Mouse (Mus musculus) hindbrain, embryonic 14.5 days (tissue): ENCODE measurements around the gene Rnf2. TPM values are rescaled to one million over a fixed set of nuclear protein-coding genes. Genes with fewer than 3 reads are reported as not detected.
A peak's percentile ranks its signal among the peaks of the same experiment; 100 is the strongest.

Source experiments
- ATAC-seq: fragments of 200-750 bp; cut with Nextera tagmentation; 2 replicates; pipeline ENCODE4 v1.8.0; 2017; ENCODE audit warnings: moderate number of reproducible peaks, mild to moderate bottlenecking, moderate TSS enrichment, moderate library complexity; ENCODE audit not compliant: low FRiP score
- DNase-seq: peaks from one replicate; pipeline ENCODE4 v3.0.0-alpha.2; 2015; ENCODE audit warnings: low spot score
- H3K27ac ChIP-seq: fragments of 300-500 bp; sonication (generic); 2 replicates; pipeline ENCODE4 v1.5.1; 2014; ENCODE audit warnings: mild to moderate bottlenecking, moderate library complexity
- H3K27me3 ChIP-seq: fragments of 300-500 bp; sonication (generic); 2 replicates; pipeline ENCODE4 v1.6.1; 2014; ENCODE audit warnings: mild to moderate bottlenecking, low read length, mixed read lengths; ENCODE audit not compliant: control insufficient read depth, insufficient read depth
- H3K36me3 ChIP-seq: fragments of 300-500 bp; sonication (generic); replicated peaks from 2 replicates; pipeline ENCODE4 v1.6.1; 2014; ENCODE audit not compliant: control insufficient read depth, insufficient read depth
- H3K4me1 ChIP-seq: fragments of 300-500 bp; sonication (generic); replicated peaks from 2 replicates; pipeline ENCODE4 v1.6.1; 2014; ENCODE audit warnings: antibody characterized with exemption, low read length, mixed read lengths; ENCODE audit not compliant: control insufficient read depth, insufficient read depth
- H3K4me2 ChIP-seq: fragments of 300-500 bp; sonication (generic); replicated peaks from 2 replicates; pipeline ENCODE4 v1.6.1; 2014; ENCODE audit warnings: mild to moderate bottlenecking, moderate library complexity
- H3K4me3 ChIP-seq: fragments of 300-500 bp; sonication (generic); replicated peaks from 2 replicates; pipeline ENCODE4 v1.5.1; 2014; ENCODE audit warnings: mild to moderate bottlenecking, low read length
- H3K9ac ChIP-seq: fragments of 300-500 bp; sonication (generic); 2 replicates; pipeline ENCODE4 v1.6.1; 2014
- H3K9me3 ChIP-seq: fragments of 300-500 bp; sonication (generic); 2 replicates; pipeline ENCODE4 v1.6.1; 2016; ENCODE audit warnings: low read length; ENCODE audit not compliant: control insufficient read depth
- WGBS: fragments of 180-500 bp; shearing (Covaris S2); extraction: QIAGEN DNeasy Blood & Tissue Kit; methylation state at CpG from one replicate; pipeline ENCODE4 v1.1.7; 2014; 5-methylcytosine and 5-hydroxymethylcytosine counted together
- polyA plus RNA-seq: library from polyadenylated mRNA; unstranded; fragments of >200 nt; fragmentation: Nextera tagmentation; extraction: Ambion mirVana; gene quantifications from 2 replicates; pipeline ENCODE4 v1.2.1, GENCODE M21; 2014

Rnf2 gene
- polyA plus RNA-seq, 1 experiment from 2014 or later, result 117 TPM

DNA sequence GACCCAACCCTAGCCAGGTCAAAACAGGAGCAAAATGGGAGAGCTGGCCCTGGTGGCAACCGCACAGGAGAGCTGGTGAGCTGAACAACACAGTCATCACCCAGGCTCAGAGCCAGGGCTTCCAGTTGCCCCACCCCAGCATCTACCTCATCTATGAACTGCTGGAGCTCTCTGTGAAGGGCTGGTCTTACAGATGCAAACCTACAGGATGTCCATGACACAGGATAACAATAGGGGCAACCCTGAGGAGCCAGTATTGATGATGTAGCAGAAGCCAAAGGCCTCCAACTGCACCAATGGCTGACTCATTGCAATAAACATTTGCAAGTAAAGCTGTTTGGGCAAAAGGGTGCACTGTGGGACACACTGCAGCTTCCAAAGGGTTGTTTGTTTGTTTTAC, 15.0 kb upstream of the Rnf2 start:
- Histone ChIP-seq H3K4me1 (no peaks in the 10 kb centered on the region), H3K9ac (no peak overlapping the region), H3K36me3 (no peaks in the 10 kb centered on the region), H3K27me3 (no peaks in the 10 kb centered on the region), H3K4me2 (no peak overlapping the region), H3K4me3 (no peak overlapping the region), H3K9me3 (no peaks in the 10 kb centered on the region), H3K27ac (no peak overlapping the region)
- ATAC-seq (no peak), DNase-seq (no peak)
- WGBS, result 94% methylated on average over 1 of the region's 1 CpGs

DNA sequence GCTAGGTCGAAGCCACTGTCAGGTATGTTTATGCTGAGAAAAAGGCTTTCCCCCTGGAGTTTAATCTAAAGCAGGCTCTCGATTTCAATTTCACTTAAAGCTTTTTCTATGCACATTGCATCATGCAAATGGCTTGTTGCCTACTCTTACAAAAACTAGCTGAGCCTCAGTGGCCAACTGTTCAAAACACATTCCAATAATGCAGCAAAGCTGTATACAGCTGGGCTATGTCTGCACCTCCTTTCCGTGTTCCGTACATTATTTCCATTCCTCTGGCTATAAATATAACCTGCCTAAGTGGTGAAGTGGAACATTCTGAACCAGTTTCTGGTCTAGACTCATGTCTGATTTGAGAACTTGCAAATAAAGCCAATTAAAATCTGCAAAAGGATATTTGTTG, 13.4 kb upstream of the Rnf2 start:
- ATAC-seq (no peak), DNase-seq (no peak)
- Histone ChIP-seq H3K27me3 (no peaks in the 10 kb centered on the region), H3K9ac (no peak overlapping the region), H3K4me2 (no peak overlapping the region), H3K27ac (no peak overlapping the region), H3K9me3 (no peaks in the 10 kb centered on the region), H3K36me3 (no peaks in the 10 kb centered on the region), H3K4me1 (no peaks in the 10 kb centered on the region), H3K4me3 (no peak overlapping the region)
- whole genome bisulfite sequencing, result 93% methylated on average over 4 of the region's 4 CpGs

- Histone ChIP-seq H3K9ac (no peak overlapping the region), H3K4me3 (no peak overlapping the region), H3K36me3 (no peaks in the 10 kb centered on the region), H3K4me1 (no peaks in the 10 kb centered on the region), H3K4me2 (no peak overlapping the region), H3K9me3 (no peaks in the 10 kb centered on the region), H3K27ac (no peak overlapping the region), H3K27me3 (no peaks in the 10 kb centered on the region)
- WGBS, result 54% methylated on average over 4 of the region's 4 CpGs
- DNase-seq (no peak), ATAC-seq (no peak)
Measured at GRCm38 (mm10) chr1:151510811-151511210, 10.1 kb upstream of the Rnf2 start.

DNA sequence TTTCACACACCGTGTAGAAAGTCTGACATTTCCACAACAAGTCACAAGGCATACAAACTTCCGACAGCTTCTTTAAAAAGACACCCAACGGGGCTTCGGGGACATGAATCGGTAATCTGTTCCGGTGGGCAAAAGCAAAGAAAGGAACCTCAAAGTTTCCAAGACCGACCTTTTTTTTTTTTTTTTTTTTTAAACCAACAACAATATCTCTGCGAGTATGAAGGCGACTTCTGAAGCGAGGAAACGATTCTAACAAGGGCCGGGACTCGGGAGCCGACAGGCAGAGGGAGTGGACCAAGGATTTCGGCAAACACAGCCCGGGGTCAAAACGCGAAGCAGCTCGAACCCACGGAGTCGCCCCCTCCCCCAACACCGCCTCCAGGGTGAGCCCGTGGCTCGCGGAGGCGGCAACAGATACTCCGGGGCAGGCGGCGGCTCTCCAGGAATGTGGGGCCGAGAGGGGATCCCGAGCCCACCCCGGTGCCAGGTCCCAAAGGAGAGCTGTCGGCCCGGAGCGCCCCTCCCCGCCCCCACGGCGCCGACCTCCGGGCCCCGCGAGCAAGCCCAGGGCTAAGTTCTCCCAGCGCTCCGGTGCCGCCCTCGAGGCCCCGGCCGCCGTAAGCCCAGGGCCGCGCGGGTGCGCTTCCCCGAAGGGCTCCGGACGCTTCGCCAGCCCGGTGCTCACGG, 797 bp downstream of the Rnf2 start:
- Histone ChIP-seq H3K36me3 (no peaks in the 10 kb centered on the region), H3K4me3 (peak overlapping the region; percentile 94), H3K9ac (peak overlapping the region; percentile 94), H3K27ac (peak overlapping the region; percentile 92), H3K9me3 (no peaks in the 10 kb centered on the region), H3K4me1 (peaks cover 25% of the 10 kb centered on the region), H3K4me2 (peak overlapping the region; percentile 66), H3K27me3 (no peaks in the 10 kb centered on the region)
- DNase-seq (peak; percentile 50), ATAC-seq (no peak; the same call in 1 of the 2 replicates)
- WGBS, result 1% methylated on average over 59 of the region's 59 CpGs

GRCm38 (mm10) chr1:151498381-151498780, 2.4 kb downstream of the Rnf2 start:
- no peaks in the 10 kb centered on the region for H3K36me3 ChIP-seq
- DNase-seq (no peak), ATAC-seq (no peak)
- H3K27me3 ChIP-seq, result no peaks in the 10 kb centered on the region
- 92% methylated on average over 3 of the region's 3 CpGs for WGBS
- no peak overlapping the region for H3K27ac ChIP-seq
- H3K9me3 ChIP-seq, result no peaks in the 10 kb centered on the region
- H3K4me1 ChIP-seq, result peaks cover 29% of the 10 kb centered on the region
- no peak overlapping the region for H3K9ac ChIP-seq
- peak overlapping the region; percentile 66 for H3K4me2 ChIP-seq
- no peak overlapping the region for H3K4me3 ChIP-seq

- 74% methylated on average over 2 of the region's 2 CpGs for WGBS
- Histone ChIP-seq H3K27me3 (no peaks in the 10 kb centered on the region), H3K9me3 (no peaks in the 10 kb centered on the region), H3K36me3 (no peaks in the 10 kb centered on the region), H3K4me2 (no peak overlapping the region), H3K9ac (no peak overlapping the region), H3K4me3 (no peak overlapping the region), H3K4me1 (peaks cover 29% of the 10 kb centered on the region), H3K27ac (no peak overlapping the region)
- ATAC-seq (no peak), DNase-seq (no peak)
Measured at GRCm38 (mm10) chr1:151497942-151498341, 2.8 kb downstream of the Rnf2 start.

- H3K27ac ChIP-seq, result no peak overlapping the region
- ATAC-seq (no peak), DNase-seq (no peak)
- WGBS, result 91% methylated on average over 8 of the region's 8 CpGs
- H3K36me3 ChIP-seq, result no peaks in the 10 kb centered on the region
- H3K9me3 ChIP-seq, result no peaks in the 10 kb centered on the region
- no peak overlapping the region for H3K4me2 ChIP-seq
- no peaks in the 10 kb centered on the region for H3K27me3 ChIP-seq
- H3K4me1 ChIP-seq, result peaks cover 29% of the 10 kb centered on the region
- no peak overlapping the region for H3K4me3 ChIP-seq
- no peak overlapping the region for H3K9ac ChIP-seq
Measured at GRCm38 (mm10) chr1:151497028-151497427, 3.7 kb downstream of the Rnf2 start.

DNA sequence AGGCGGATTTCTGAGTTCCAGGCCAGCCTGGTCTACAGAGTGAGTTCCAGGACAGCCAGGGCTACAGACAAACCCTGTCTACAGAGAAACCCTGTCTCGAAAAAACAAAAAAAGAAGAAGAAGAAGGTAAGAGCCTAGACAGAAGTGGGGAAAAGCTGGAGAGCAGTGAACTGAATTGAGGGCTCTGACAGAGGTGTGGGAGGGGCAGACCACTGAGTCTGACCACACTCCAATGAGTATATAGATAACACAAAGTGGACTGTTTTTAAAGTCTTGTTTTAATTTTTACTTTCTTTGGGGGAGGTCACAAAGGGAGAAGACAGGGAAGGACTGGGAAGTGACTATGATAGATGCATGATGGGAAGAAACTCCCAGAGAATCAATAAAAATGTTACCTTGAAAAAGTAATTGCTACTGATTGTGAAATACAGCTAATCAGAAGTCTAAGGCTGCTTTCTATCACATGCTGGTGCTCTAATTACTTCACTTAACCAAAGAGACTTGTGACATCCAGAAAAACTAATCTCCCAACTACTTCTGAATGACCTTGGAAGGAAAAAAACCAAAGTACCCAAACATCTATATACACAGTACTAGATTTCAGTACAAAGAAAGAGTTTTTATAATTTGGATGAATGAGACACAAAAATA, 5.0 kb downstream of the Rnf2 start:
- 98% methylated on average over 2 of the region's 2 CpGs for WGBS
- DNase-seq (no peak), ATAC-seq (no peak)
- Histone ChIP-seq H3K4me3 (no peak overlapping the region), H3K36me3 (no peaks in the 10 kb centered on the region), H3K4me1 (peaks cover 29% of the 10 kb centered on the region), H3K9me3 (no peaks in the 10 kb centered on the region), H3K27me3 (no peaks in the 10 kb centered on the region), H3K4me2 (no peak overlapping the region), H3K9ac (no peak overlapping the region), H3K27ac (no peak overlapping the region)

DNA sequence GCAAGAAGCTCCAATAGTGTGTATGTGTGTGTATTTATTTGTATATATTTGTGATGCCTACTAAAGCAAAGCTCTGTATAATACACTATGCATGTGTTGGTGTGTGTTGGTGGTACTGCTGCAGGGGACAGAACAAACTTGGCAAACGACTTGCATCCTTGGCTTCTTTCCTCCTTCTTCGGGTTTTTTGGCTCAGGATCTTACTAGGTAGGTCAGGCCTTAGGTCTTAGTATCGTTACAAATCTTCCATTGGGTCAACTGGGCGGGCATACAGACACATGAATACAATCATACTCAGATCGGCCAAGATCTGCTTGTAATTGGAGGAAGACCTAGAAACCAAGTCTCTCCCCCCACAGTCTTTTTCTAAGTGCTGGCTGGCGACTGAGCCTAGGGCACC, 6.0 kb downstream of the Rnf2 start:
- no peaks in the 10 kb centered on the region for H3K36me3 ChIP-seq
- no peak for ATAC-seq
- H3K9ac ChIP-seq, result no peak overlapping the region
- 68% methylated on average over 6 of the region's 6 CpGs for WGBS
- H3K4me2 ChIP-seq, result no peak overlapping the region
- H3K4me1 ChIP-seq, result peaks cover 29% of the 10 kb centered on the region
- no peaks in the 10 kb centered on the region for H3K27me3 ChIP-seq
- H3K4me3 ChIP-seq, result no peak overlapping the region
- H3K27ac ChIP-seq, result no peak overlapping the region
- no peak for DNase-seq
- no peaks in the 10 kb centered on the region for H3K9me3 ChIP-seq
